Mouse (Mus musculus) embryonic facial prominence, embryonic 13.5 days (tissue): ENCODE data around the gene Aes. TPM values are rescaled to one million over a fixed set of nuclear protein-coding genes. Genes with fewer than 3 reads are reported as not detected.

Experiments
- ATAC-seq: fragments of 200-750 bp; cut with Nextera tagmentation; 2 replicates; pipeline ENCODE4 v1.8.0; 2017; ENCODE audit warnings: low read depth; ENCODE audit not compliant: insufficient number of reproducible peaks, insufficient read depth, low FRiP score, low TSS enrichment
- H3K27ac ChIP-seq: fragments of 300-500 bp; sonication (generic); 2 replicates; pipeline ENCODE4 v1.5.1; 2015; ENCODE audit warnings: moderate library complexity, mild to moderate bottlenecking, inconsistent platforms
- H3K27me3 ChIP-seq: fragments of 300-500 bp; sonication (generic); 2 replicates; pipeline ENCODE4 v1.6.1; 2015; ENCODE audit warnings: mild to moderate bottlenecking, inconsistent platforms
- H3K36me3 ChIP-seq: fragments of 300-500 bp; sonication (generic); 2 replicates; pipeline ENCODE4 v1.6.1; 2015; ENCODE audit warnings: mild to moderate bottlenecking, inconsistent platforms
- H3K4me1 ChIP-seq: fragments of 300-500 bp; sonication (generic); 2 replicates; pipeline ENCODE4 v1.6.1; 2015; ENCODE audit warnings: inconsistent platforms
- H3K4me2 ChIP-seq: fragments of 300-500 bp; sonication (generic); 2 replicates; pipeline ENCODE4 v1.6.1; 2015; ENCODE audit warnings: moderate library complexity, mild to moderate bottlenecking, inconsistent platforms
- H3K4me3 ChIP-seq: fragments of 300-500 bp; sonication (generic); 2 replicates; pipeline ENCODE4 v1.5.1; 2015; ENCODE audit warnings: mild to moderate bottlenecking, inconsistent platforms
- H3K9ac ChIP-seq: fragments of 300-500 bp; sonication (generic); 2 replicates; pipeline ENCODE4 v1.6.1; 2015; ENCODE audit warnings: mild to moderate bottlenecking, inconsistent platforms
- H3K9me3 ChIP-seq: fragments of 300-500 bp; sonication (generic); 2 replicates; pipeline ENCODE4 v1.6.1; 2016; ENCODE audit warnings: inconsistent platforms
- WGBS: fragments of 180-500 bp; shearing (Covaris S2); methylation state at CpG from one replicate; pipeline ENCODE4 v1.1.7; 2015; ENCODE audit warnings: mixed read lengths; 5-methylcytosine and 5-hydroxymethylcytosine counted together
- polyA plus RNA-seq: library from polyadenylated mRNA; unstranded; fragments of >200 nt; fragmentation: Nextera tagmentation; extraction: Ambion mirVana; gene quantifications from 2 replicates; pipeline ENCODE4 v1.2.1, GENCODE M21; 2015

The Aes gene
- 464 and 465 TPM in 2 replicates for polyA plus RNA-seq

DNA sequence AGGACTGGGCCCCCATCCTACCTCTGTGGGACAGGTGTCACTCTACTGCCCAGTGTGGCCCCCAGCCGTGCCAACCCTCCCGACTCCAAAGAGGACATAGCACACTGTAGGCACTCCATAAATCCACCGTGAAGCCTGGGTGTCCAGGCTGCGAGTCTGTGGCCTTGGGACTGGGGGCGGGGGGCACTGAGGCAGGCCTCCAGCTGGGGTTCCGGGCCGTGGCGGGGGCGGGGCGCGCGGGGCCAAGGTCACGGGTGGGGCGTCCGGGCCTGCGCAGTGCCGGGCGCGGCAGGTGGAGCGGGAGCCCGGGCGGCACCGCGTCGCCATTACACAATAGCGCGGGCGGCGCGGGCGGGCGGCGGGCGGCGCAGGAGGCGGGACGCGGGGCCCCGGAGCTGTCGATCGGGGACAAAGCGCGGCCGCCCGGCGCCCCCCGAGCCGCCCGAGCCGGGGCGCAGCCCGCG is at the start of gene Aes:
Gene Aes, plus strand, starts transcription at position 326 of the 464 bp plus-strand sequence.
- 1% methylated on average over 37 of the region's 53 CpGs for whole genome bisulfite sequencing
- Histone ChIP-seq H3K27me3 (no peaks in the 10 kb centered on the region), H3K4me3 (peak within 1 kb of the TSS; percentile 92), H3K9ac (peak within 1 kb of the TSS; percentile 97), H3K9me3 (no peaks in the 10 kb centered on the region), H3K36me3 (peaks cover 18% of the 10 kb centered on the region), H3K27ac (peak within 1 kb of the TSS; percentile 93), H3K4me1 (peaks cover 40% of the 10 kb centered on the region), H3K4me2 (peak within 1 kb of the TSS; percentile 92)
- ATAC-seq = peak; percentile 29; the same call in 1 of the 2 replicates

DNA sequence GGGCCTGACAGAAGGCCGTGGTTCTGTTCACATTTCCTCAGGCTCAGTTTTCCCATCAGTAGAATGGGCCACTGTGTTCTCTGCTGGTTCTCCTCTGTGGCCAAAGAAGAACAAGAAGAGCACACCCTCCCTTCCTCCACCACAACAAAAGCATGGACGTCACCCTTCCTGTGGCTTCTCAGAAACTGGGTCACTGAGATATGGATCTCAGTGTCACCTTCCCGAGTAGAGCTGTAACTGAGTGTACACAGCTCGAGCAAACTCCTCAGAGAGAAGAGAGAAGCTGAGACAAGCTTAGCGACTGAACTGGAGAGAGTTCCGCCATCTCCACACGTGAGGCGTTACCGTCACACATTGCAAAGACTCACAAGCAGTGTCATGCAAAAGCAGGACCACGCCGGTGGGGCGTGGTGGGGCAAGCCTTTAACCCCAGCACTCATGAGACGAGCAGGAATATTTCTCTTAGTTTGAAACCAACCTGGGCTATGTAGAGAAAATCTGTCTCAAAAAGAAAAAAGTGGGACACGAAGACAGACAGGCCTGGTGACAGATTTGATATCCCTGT is 49.0 kb upstream of the Aes start:
- H3K36me3 ChIP-seq = no peaks in the 10 kb centered on the region
- no peak overlapping the region for H3K4me2 ChIP-seq
- peaks cover 17% of the 10 kb centered on the region for H3K27me3 ChIP-seq
- 77% methylated on average over 14 of the region's 14 CpGs for WGBS
- no peak for ATAC-seq
- H3K4me1 ChIP-seq = no peaks in the 10 kb centered on the region
- H3K9ac ChIP-seq = no peak overlapping the region
- no peaks in the 10 kb centered on the region for H3K9me3 ChIP-seq
- H3K27ac ChIP-seq = no peak overlapping the region
- H3K4me3 ChIP-seq = no peak overlapping the region

- Histone ChIP-seq H3K4me3 (no peak overlapping the region), H3K9me3 (no peaks in the 10 kb centered on the region), H3K9ac (no peak overlapping the region), H3K4me2 (no peak overlapping the region), H3K27ac (no peak overlapping the region), H3K4me1 (no peaks in the 10 kb centered on the region), H3K27me3 (peaks cover 17% of the 10 kb centered on the region), H3K36me3 (no peaks in the 10 kb centered on the region)
- ATAC-seq = no peak
- 81% methylated on average over 5 of the region's 5 CpGs for WGBS
These were observed 45.5 kb upstream of the Aes start for GRCm38 (mm10) chr10:81513798-81514197.

GRCm38 (mm10) chr10:81517227-81517626 is 42.1 kb upstream of the Aes start:
- Histone ChIP-seq H3K27ac (no peak overlapping the region), H3K9ac (no peak overlapping the region), H3K4me2 (no peak overlapping the region), H3K36me3 (no peaks in the 10 kb centered on the region), H3K9me3 (no peaks in the 10 kb centered on the region), H3K4me3 (no peak overlapping the region), H3K27me3 (peaks cover 9% of the 10 kb centered on the region; the same call in 1 of the 2 replicates), H3K4me1 (no peaks in the 10 kb centered on the region)
- WGBS = 76% methylated on average over 8 of the region's 8 CpGs
- ATAC-seq = no peak

- ATAC-seq = no peak
- no peak overlapping the region for H3K9ac ChIP-seq
- WGBS = 18% methylated on average over 4 of the region's 4 CpGs
These were observed 40.7 kb upstream of the Aes start for GRCm38 (mm10) chr10:81518546-81518945.

GRCm38 (mm10) chr10:81519227-81519977 is 39.9 kb upstream of the Aes start:
- H3K4me3 ChIP-seq = no peak overlapping the region
- no peaks in the 10 kb centered on the region for H3K9me3 ChIP-seq
- 87% methylated on average over 6 of the region's 6 CpGs for WGBS
- no peak overlapping the region for H3K4me2 ChIP-seq
- peaks cover 16% of the 10 kb centered on the region for H3K27me3 ChIP-seq
- ATAC-seq = no peak
- peaks cover 5% of the 10 kb centered on the region; the same call in 1 of the 2 replicates for H3K4me1 ChIP-seq
- H3K36me3 ChIP-seq = no peaks in the 10 kb centered on the region
- no peak overlapping the region for H3K9ac ChIP-seq
- H3K27ac ChIP-seq = no peak overlapping the region

More at GRCm38 (mm10) chr10:81518546-81518945, 40.7 kb upstream of the Aes start:
- H3K4me3 ChIP-seq = no peak overlapping the region
- H3K4me2 ChIP-seq = no peak overlapping the region
- peaks cover under 1% of the 10 kb centered on the region; the same call in 1 of the 2 replicates for H3K4me1 ChIP-seq
- H3K27me3 ChIP-seq = peaks cover 10% of the 10 kb centered on the region
- H3K27ac ChIP-seq = no peak overlapping the region
- H3K36me3 ChIP-seq = no peaks in the 10 kb centered on the region
- no peaks in the 10 kb centered on the region for H3K9me3 ChIP-seq

DNA sequence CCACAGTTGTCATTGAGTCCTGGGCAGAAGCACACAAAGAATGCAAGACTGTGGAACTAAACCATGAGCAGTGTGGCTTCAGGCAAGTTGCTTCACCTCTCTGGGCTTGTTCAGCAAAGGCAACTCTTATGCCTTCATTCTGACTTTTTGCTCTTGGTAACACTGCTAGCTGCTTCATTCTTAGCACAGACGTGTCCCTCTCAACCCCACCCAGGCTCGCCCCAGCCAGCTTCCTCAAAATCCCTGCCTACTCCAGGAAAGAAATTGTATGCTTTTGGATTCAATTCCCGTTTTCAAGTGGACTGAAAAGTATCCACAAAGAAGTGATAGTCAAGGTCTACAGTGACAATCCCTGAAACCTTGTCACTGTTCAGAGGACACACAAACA is 39.3 kb upstream of the Aes start:
- H3K9me3 ChIP-seq = no peaks in the 10 kb centered on the region
- H3K27ac ChIP-seq = no peak overlapping the region
- H3K4me1 ChIP-seq = peaks cover 5% of the 10 kb centered on the region; the same call in 1 of the 2 replicates
- no peaks in the 10 kb centered on the region for H3K36me3 ChIP-seq
- ATAC-seq = no peak
- peaks cover 16% of the 10 kb centered on the region for H3K27me3 ChIP-seq
- no peak overlapping the region for H3K4me2 ChIP-seq
- 68% methylated on average over 3 of the region's 3 CpGs for WGBS
- no peak overlapping the region for H3K9ac ChIP-seq
- no peak overlapping the region for H3K4me3 ChIP-seq

GRCm38 (mm10) chr10:81523142-81523541 is 36.1 kb upstream of the Aes start:
- WGBS = 80% methylated on average over 6 of the region's 6 CpGs
- no peak overlapping the region for H3K4me3 ChIP-seq
- no peak overlapping the region for H3K27ac ChIP-seq
- peak overlapping the region; percentile 58; the same call in 1 of the 2 replicates for H3K9ac ChIP-seq
- peaks cover 5% of the 10 kb centered on the region; the same call in 1 of the 2 replicates for H3K4me1 ChIP-seq
- peak overlapping the region; percentile 39; the same call in 1 of the 2 replicates for H3K4me2 ChIP-seq
- no peaks in the 10 kb centered on the region for H3K9me3 ChIP-seq
- H3K36me3 ChIP-seq = 0 out of 2 replicates have a peak, but pooled peaks cover 3% of the 10 kb centered on the region
- peaks cover 16% of the 10 kb centered on the region for H3K27me3 ChIP-seq
- ATAC-seq = no peak

DNA sequence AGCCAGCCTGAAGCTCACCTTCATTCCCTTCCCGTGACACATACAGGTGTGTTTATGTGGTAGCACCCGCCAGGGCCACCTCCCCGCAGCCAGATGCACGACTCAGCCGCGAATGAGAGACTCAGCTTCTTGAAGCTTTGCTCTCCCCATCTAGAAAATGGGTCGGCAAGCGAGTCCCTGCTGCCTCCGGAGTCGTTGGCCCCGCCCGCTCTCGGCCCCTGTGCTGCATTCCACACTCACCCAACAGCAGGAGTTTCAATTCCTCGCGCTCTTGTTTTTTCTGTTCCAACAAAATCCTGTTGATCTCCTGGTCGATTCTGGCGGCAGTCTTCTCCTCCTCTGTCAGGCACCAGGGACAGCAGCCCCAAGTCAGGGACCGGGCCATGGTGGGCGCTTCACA is 35.7 kb upstream of the Aes start:
- 18% methylated on average over 19 of the region's 19 CpGs for WGBS
- 0 out of 2 replicates have a peak, but pooled peaks cover 3% of the 10 kb centered on the region for H3K36me3 ChIP-seq
- H3K4me1 ChIP-seq = peaks cover 5% of the 10 kb centered on the region; the same call in 1 of the 2 replicates
- ATAC-seq = no peak
- no peaks in the 10 kb centered on the region for H3K9me3 ChIP-seq
- peak overlapping the region; percentile 39 for H3K4me2 ChIP-seq
- peak overlapping the region; percentile 58 for H3K9ac ChIP-seq
- peak overlapping the region; percentile 18 for H3K4me3 ChIP-seq
- no peak overlapping the region; the same call in 1 of the 2 replicates for H3K27ac ChIP-seq
- peaks cover 16% of the 10 kb centered on the region for H3K27me3 ChIP-seq

GRCm38 (mm10) chr10:81524051-81524605 is 35.2 kb upstream of the Aes start, which contains the start of gene Gna15:
TSS of gene Gna15 (minus strand) at chr10:81524225.
- H3K9ac ChIP-seq = peak within 1 kb of the TSS; percentile 58

DNA sequence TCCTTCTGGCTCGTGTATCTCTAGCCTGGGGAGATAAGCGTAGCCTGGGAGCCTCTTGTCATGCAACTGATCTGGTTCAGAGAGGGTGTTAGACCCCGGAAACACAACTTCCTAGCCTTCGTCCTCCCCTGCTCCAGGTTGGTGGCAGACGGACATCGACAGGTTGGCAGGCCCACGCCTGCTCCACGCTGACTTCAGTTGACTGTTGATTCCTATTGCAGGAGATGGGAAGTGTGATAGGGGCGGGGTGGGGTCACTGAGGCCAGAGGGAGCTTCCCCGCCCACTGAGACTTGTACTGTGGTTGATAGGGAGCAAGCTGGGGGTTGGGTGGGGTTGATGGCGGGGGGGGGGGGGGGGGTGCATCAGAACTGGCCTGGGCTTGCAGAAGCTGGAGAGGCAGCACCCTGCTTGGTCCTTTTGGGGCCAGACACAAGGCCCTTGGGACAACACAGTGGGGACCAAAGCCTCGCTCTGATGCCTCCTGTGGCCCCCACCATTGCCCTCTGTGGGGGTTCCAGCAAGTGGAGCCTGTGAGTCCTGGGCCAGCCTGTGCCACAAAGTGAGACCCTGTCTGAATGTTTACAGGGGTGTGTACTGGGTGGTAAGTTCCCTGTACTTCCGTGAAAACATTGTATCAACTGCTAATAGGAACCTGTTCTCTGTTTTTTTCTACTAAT is 34.1 kb upstream of the Aes start:
- no peak overlapping the region for H3K4me2 ChIP-seq

More at GRCm38 (mm10) chr10:81524051-81524605, 35.2 kb upstream of the Aes start, which contains the start of gene Gna15:
- Histone ChIP-seq H3K4me1 (peaks cover 5% of the 10 kb centered on the region; the same call in 1 of the 2 replicates), H3K36me3 (peaks cover 8% of the 10 kb centered on the region; the same call in 1 of the 2 replicates), H3K4me3 (peak within 1 kb of the TSS; percentile 18), H3K9me3 (no peaks in the 10 kb centered on the region), H3K4me2 (peak within 1 kb of the TSS; percentile 39), H3K27ac (no peak within 1 kb of the TSS; the same call in 1 of the 2 replicates), H3K27me3 (peaks cover 16% of the 10 kb centered on the region)
- 19% methylated on average over 9 of the region's 9 CpGs for WGBS
- ATAC-seq = no peak

More for the DNA sequence above, 34.1 kb upstream of the Aes start:
- Histone ChIP-seq H3K9ac (no peak overlapping the region), H3K9me3 (no peaks in the 10 kb centered on the region), H3K36me3 (peaks cover 19% of the 10 kb centered on the region), H3K27me3 (peaks cover 16% of the 10 kb centered on the region), H3K4me1 (peaks cover 5% of the 10 kb centered on the region; the same call in 1 of the 2 replicates), H3K4me3 (no peak overlapping the region), H3K27ac (no peak overlapping the region)
- no peak for ATAC-seq
- 52% methylated on average over 12 of the region's 13 CpGs for WGBS
